Mouse (Mus musculus) intestine, embryonic 15.5 days (tissue): ENCODE measurements around the gene Olfr1356. TPM values are rescaled to one million over a fixed set of nuclear protein-coding genes. Genes with fewer than 3 reads are reported as not detected.
"Not testable (repeated sequence)": the region's sequence is repeated elsewhere in the genome, so short reads cannot be mapped to it uniquely, and the experiment has no call there.

Experiments
- ATAC-seq: fragments of 200-750 bp; cut with Nextera tagmentation; 2 replicates; pipeline ENCODE4 v1.8.0; 2017; ENCODE audit warnings: moderate TSS enrichment, moderate library complexity
- H3K27ac ChIP-seq: fragments of 300-500 bp; sonication (generic); 2 replicates; pipeline ENCODE4 v1.5.1; 2015; ENCODE audit warnings: mild to moderate bottlenecking, inconsistent platforms
- H3K27me3 ChIP-seq: fragments of 300-500 bp; sonication (generic); replicated peaks from 2 replicates; pipeline ENCODE4 v1.6.1; 2015; ENCODE audit warnings: inconsistent platforms
- H3K36me3 ChIP-seq: fragments of 300-500 bp; sonication (generic); 2 replicates; pipeline ENCODE4 v1.6.1; 2015; ENCODE audit warnings: inconsistent platforms
- H3K4me1 ChIP-seq: fragments of 300-500 bp; sonication (generic); replicated peaks from 2 replicates; pipeline ENCODE4 v1.6.1; 2015; ENCODE audit warnings: inconsistent platforms
- H3K4me2 ChIP-seq: fragments of 300-500 bp; sonication (generic); replicated peaks from 2 replicates; pipeline ENCODE4 v1.6.1; 2015; ENCODE audit warnings: mild to moderate bottlenecking, inconsistent platforms
- H3K4me3 ChIP-seq: fragments of 300-500 bp; sonication (generic); replicated peaks from 2 replicates; pipeline ENCODE4 v1.5.1; 2015; ENCODE audit warnings: inconsistent platforms
- H3K9ac ChIP-seq: fragments of 300-500 bp; sonication (generic); 2 replicates; pipeline ENCODE4 v1.6.1; 2015; ENCODE audit warnings: inconsistent platforms
- H3K9me3 ChIP-seq: fragments of 300-500 bp; sonication (generic); 2 replicates; pipeline ENCODE4 v1.6.1; 2016; ENCODE audit warnings: inconsistent platforms
- WGBS: fragments of 180-500 bp; shearing (Covaris S2); methylation state at CpG from one replicate; pipeline ENCODE4 v1.1.7; 2015; 5-methylcytosine and 5-hydroxymethylcytosine counted together
- polyA plus RNA-seq: library from polyadenylated mRNA; unstranded; fragments of >200 nt; fragmentation: Nextera tagmentation; extraction: Ambion mirVana; gene quantifications from 2 replicates; pipeline ENCODE4 v1.2.1, GENCODE M21; 2015

Olfr1356 gene
- polyA plus RNA-seq: not detected in 2 replicates

DNA sequence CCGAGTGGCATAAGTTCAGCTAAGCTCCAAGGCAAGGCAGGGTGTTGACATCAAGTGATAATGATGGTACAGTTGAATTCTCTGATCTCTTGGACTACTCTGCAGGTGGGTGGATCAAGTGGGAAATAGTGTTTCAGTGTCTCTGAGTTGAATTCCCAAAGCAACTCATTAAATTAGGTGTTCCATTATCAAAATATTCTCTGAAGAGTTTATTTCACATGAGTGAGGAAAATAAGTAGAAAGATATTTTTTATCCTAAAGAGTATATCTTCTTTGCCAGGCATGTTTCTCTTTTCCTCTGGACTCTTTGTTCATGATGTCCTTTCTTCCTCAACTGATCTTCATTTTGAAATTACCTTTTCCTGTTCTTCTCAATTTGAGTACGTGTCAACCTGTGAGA lies at the start of gene Olfr1356:
Gene Olfr1356, minus strand, starts transcription at position 101 of the 400 bp plus-strand sequence.
- Histone ChIP-seq H3K4me2 (no peak within 1 kb of the TSS), H3K36me3 (no peaks in the 10 kb centered on the region), H3K4me3 (no peak within 1 kb of the TSS), H3K27me3 (no peaks in the 10 kb centered on the region), H3K4me1 (no peaks in the 10 kb centered on the region), H3K27ac (no peak within 1 kb of the TSS), H3K9ac (no peak within 1 kb of the TSS), H3K9me3 (no peaks in the 10 kb centered on the region)
- ATAC-seq: no peak
- WGBS: 78% methylated on average over 2 of the region's 2 CpGs

DNA sequence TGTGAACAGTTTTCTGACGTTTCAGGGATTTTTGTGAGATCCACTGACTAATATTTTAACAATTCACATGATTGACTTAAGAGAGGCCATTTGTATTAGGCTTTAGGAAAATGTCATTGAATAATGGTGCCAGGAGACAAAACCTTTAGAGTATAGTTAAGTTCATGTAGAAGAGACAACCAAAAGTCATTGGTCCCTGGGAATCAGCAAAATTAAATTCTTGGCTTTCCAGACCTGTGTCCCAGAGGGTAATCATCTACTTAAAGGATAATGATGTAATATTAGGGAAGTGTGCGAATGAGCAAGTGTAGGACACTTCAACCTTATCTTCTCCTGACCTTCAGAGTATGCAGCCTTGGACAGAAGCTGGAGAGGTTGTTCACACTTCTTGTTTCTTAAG lies 23.3 kb upstream of the Olfr1356 start, which contains the start of gene Olfr1355:
Gene Olfr1355, plus strand, starts transcription at position 301 of the 400 bp plus-strand sequence.
- no peaks in the 10 kb centered on the region for H3K27me3 ChIP-seq
- H3K4me3 ChIP-seq: no peak within 1 kb of the TSS
- 72% methylated on average over 2 of the region's 2 CpGs for WGBS
- H3K4me2 ChIP-seq: no peak within 1 kb of the TSS
- ATAC-seq: no peak
- H3K4me1 ChIP-seq: no peaks in the 10 kb centered on the region
- no peak within 1 kb of the TSS for H3K27ac ChIP-seq
- H3K36me3 ChIP-seq: no peaks in the 10 kb centered on the region
- no peaks in the 10 kb centered on the region for H3K9me3 ChIP-seq
- H3K9ac ChIP-seq: no peak within 1 kb of the TSS

DNA sequence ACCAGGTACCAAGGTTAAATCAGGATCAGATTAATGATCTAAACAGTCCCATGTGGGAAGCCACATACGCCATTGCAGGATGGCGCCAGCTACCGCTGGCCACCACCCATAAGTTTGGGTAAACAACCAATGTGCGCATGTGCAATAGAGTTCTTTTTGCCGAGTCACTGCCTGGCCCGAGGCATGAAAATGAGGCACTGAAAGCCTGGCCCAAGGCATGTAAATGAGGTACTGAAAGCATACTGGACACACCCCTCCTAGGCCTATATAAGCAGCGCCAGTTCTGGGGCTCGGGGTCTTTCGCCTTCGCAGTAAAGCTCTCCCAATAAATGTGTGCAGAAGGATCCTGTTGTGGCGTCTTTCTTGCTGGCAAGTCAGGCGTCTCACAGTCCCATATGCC lies 11.5 kb downstream of the Olfr1356 start:
- H3K4me2 ChIP-seq, H3K4me1 ChIP-seq, H3K4me3 ChIP-seq, ATAC-seq, H3K36me3 ChIP-seq, H3K9me3 ChIP-seq, H3K9ac ChIP-seq, H3K27ac ChIP-seq, H3K27me3 ChIP-seq: not testable (repeated sequence)
- 92% methylated on average over 12 of the region's 12 CpGs for WGBS

DNA sequence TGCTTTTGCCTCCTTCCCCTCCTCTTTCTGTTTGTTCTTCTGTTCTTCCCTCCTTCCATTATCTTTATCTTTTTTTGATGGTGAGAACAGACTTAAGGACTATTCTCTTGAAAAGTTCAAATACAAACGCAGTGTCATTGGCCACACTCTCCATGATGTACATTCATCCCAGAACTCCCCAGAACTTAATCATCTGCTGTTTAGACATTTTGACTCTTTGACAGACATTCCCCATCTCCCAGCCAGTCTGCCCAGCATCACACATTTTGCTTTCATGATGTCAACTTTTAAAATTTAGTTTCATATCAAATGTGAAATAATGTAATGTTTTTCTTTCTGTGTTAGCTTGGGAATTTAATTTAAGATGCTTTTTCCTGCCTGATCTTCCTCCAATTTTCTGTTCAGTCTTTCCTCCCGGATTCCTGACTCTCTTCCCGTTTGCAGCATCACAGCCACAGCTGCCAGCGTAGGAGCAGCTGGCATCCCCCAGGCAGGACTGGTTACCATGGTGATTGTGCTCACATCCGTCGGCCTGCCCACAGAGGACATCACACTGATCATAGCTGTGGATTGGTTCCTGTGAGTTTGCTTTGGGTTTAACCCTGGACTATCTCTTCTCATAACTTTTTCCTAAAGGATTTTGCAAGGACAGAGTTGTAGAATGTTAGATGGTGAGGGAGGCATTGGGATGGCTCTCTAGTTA lies 39.5 kb downstream of the Olfr1356 start:
- Histone ChIP-seq H3K27me3 (no peaks in the 10 kb centered on the region), H3K9me3 (no peaks in the 10 kb centered on the region), H3K36me3 (no peaks in the 10 kb centered on the region), H3K4me2 (no peak overlapping the region), H3K4me1 (no peaks in the 10 kb centered on the region), H3K4me3 (no peak overlapping the region), H3K9ac (no peak overlapping the region), H3K27ac (no peak overlapping the region)
- ATAC-seq: no peak
- 55% methylated on average over 6 of the region's 6 CpGs for WGBS

DNA sequence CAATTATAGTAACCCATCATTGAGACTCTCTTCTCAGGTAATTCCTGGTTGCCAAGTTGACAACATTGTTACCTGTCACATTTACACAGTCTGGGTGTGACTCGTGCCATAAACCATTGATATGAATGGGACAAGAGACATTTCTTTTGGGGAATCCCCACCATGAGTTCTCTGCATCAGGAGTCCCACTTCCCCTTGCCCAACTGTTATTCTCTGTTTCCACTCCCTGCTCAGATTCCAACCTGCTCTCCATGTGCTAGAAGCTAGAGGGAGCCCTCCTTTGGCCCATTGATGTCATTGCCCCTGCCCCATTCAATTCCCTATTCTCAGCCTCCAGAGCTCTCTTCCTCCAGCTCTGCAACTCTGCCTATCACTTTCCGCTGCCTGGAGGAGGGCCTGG lies 50.5 kb downstream of the Olfr1356 start:
- Histone ChIP-seq H3K4me3 (no peak overlapping the region), H3K4me2 (no peak overlapping the region), H3K9me3 (no peaks in the 10 kb centered on the region), H3K4me1 (no peaks in the 10 kb centered on the region), H3K27ac (no peak overlapping the region), H3K9ac (no peak overlapping the region), H3K27me3 (no peaks in the 10 kb centered on the region), H3K36me3 (no peaks in the 10 kb centered on the region)
- ATAC-seq: no peak
- WGBS: 77% methylated on average over 2 of the region's 2 CpGs

Other genes with a start within 250 kb of the Olfr1356 start
- gene Olfr1357, start 234.1 kb downstream of the Olfr1356 start, polyA plus RNA-seq: not detected in 2 replicates
- 0.11 and 0.14 TPM in 2 replicates for gene Casp14, start 133.9 kb downstream of the Olfr1356 start, polyA plus RNA-seq
- gene Ccdc105, start 99.1 kb downstream of the Olfr1356 start, polyA plus RNA-seq: 0.14 TPM in 1 of 2 replicates, not detected in the other
- gene Slc1a6, start 71.7 kb downstream of the Olfr1356 start, polyA plus RNA-seq: 1.3 and 1.5 TPM in 2 replicates
- gene Olfr1355, start 23.4 kb upstream of the Olfr1356 start, polyA plus RNA-seq: not detected in 2 replicates
- gene Olfr1354, start 61.0 kb upstream of the Olfr1356 start, polyA plus RNA-seq: not detected in 2 replicates
- gene Olfr8, start 98.5 kb upstream of the Olfr1356 start, polyA plus RNA-seq: not detected in 2 replicates
- not detected in 2 replicates for gene Olfr1353, start 111.1 kb upstream of the Olfr1356 start, polyA plus RNA-seq
- not detected in 2 replicates for gene Olfr1352, start 128.9 kb upstream of the Olfr1356 start, polyA plus RNA-seq
- gene Olfr1351, start 160.3 kb upstream of the Olfr1356 start, polyA plus RNA-seq: not detected in 2 replicates
- gene Olfr57, start 176.6 kb upstream of the Olfr1356 start, polyA plus RNA-seq: not detected in 2 replicates
- gene 2610008E11Rik, start 245.4 kb upstream of the Olfr1356 start, polyA plus RNA-seq: 20.4 and 20.9 TPM in 2 replicates